Mouse (Mus musculus): ENCODE measurements around the gene Tfb2m. TPM values are rescaled to one million over a fixed set of nuclear protein-coding genes. Genes with fewer than 3 reads are reported as not detected.
"Not testable (repeated sequence)": the region's sequence is repeated elsewhere in the genome, so short reads cannot be mapped to it uniquely, and the experiment has no call there.

Tfb2m gene
- 29.8 and 29.9 TPM in 2 replicates for polyA plus RNA-seq (2015; fragmentation: Nextera tagmentation; extraction: Ambion mirVana)

GRCm38 (mm10) chr1:179545768-179546550 lies at the start of gene Tfb2m, which contains the start of gene Cnst:
Tfb2m (minus strand) TSS chr1:179546267.
Cnst (plus strand) TSS chr1:179546370.
- Histone ChIP-seq H3K4me3 (peak within 1 kb of the TSS; percentile 86), H3K4me1 (peaks cover 24% of the 10 kb centered on the region), H3K9ac (peak within 1 kb of the TSS; percentile 62), H3K4me2 (peak within 1 kb of the TSS; percentile 67), H3K27ac (peak within 1 kb of the TSS; percentile 94)
- not testable (repeated sequence) for H3K36me3 ChIP-seq, H3K27me3 ChIP-seq, H3K9me3 ChIP-seq
- peak; percentile 100 for ATAC-seq (ENCODE audit: insufficient number of reproducible peaks, low FRiP score, low TSS enrichment, low read depth)
- WGBS, result under 1% methylated on average over 69 of the region's 69 CpGs

GRCm38 (mm10) chr1:179592972-179593371 lies 46.9 kb upstream of the Tfb2m start:
- no peak for ATAC-seq (ENCODE audit: insufficient number of reproducible peaks, low FRiP score, low TSS enrichment, low read depth)
- no peak overlapping the region for H3K4me2 ChIP-seq
- no peaks in the 10 kb centered on the region for H3K27me3 ChIP-seq
- H3K27ac ChIP-seq, result no peak overlapping the region
- H3K9ac ChIP-seq, result no peak overlapping the region
- H3K36me3 ChIP-seq, result peaks cover 10% of the 10 kb centered on the region; the same call in 1 of the 2 replicates
- H3K9me3 ChIP-seq, result no peaks in the 10 kb centered on the region
- H3K4me1 ChIP-seq, result no peaks in the 10 kb centered on the region
- no peak overlapping the region for H3K4me3 ChIP-seq
- 75% methylated on average over 7 of the region's 7 CpGs for WGBS

- Histone ChIP-seq H3K9ac (no peak overlapping the region), H3K4me1 (no peaks in the 10 kb centered on the region), H3K27me3 (no peaks in the 10 kb centered on the region), H3K4me3 (no peak overlapping the region), H3K4me2 (no peak overlapping the region), H3K27ac (no peak overlapping the region), H3K9me3 (no peaks in the 10 kb centered on the region), H3K36me3 (peaks cover 7% of the 10 kb centered on the region; the same call in 1 of the 2 replicates)
- WGBS, result 90% methylated on average over 2 of the region's 2 CpGs
- no peak for ATAC-seq (ENCODE audit: insufficient number of reproducible peaks, low FRiP score, low TSS enrichment, low read depth)
Observed at GRCm38 (mm10) chr1:179592143-179592542, 46.1 kb upstream of the Tfb2m start.

- ATAC-seq (ENCODE audit: insufficient number of reproducible peaks, low FRiP score, low TSS enrichment, low read depth), result no peak
- H3K9ac ChIP-seq, result no peak overlapping the region
- WGBS, result 82% methylated on average over 12 of the region's 12 CpGs
Observed at GRCm38 (mm10) chr1:179591639-179592038, 45.6 kb upstream of the Tfb2m start.

GRCm38 (mm10) chr1:179588230-179588629 lies 42.2 kb upstream of the Tfb2m start:
- no peak overlapping the region for H3K9ac ChIP-seq
- 69% methylated on average over 4 of the region's 4 CpGs for WGBS
- ATAC-seq (ENCODE audit: insufficient number of reproducible peaks, low FRiP score, low TSS enrichment, low read depth), result no peak
- H3K27me3 ChIP-seq, result no peaks in the 10 kb centered on the region
- no peak overlapping the region for H3K27ac ChIP-seq
- no peaks in the 10 kb centered on the region for H3K9me3 ChIP-seq
- H3K4me2 ChIP-seq, result no peak overlapping the region
- no peaks in the 10 kb centered on the region for H3K4me1 ChIP-seq
- no peak overlapping the region for H3K4me3 ChIP-seq
- H3K36me3 ChIP-seq, result peaks cover 3% of the 10 kb centered on the region; the same call in 1 of the 2 replicates

More at GRCm38 (mm10) chr1:179591639-179592038, 45.6 kb upstream of the Tfb2m start:
- Histone ChIP-seq H3K27me3 (no peaks in the 10 kb centered on the region), H3K36me3 (peaks cover 5% of the 10 kb centered on the region; the same call in 1 of the 2 replicates), H3K27ac (no peak overlapping the region), H3K9me3 (no peaks in the 10 kb centered on the region), H3K4me1 (no peaks in the 10 kb centered on the region), H3K4me3 (no peak overlapping the region), H3K4me2 (no peak overlapping the region)

- Histone ChIP-seq H3K4me3 (no peak overlapping the region), H3K36me3 (no peaks in the 10 kb centered on the region), H3K4me1 (peaks cover 7% of the 10 kb centered on the region), H3K27ac (no peak overlapping the region), H3K4me2 (no peak overlapping the region), H3K9me3 (no peaks in the 10 kb centered on the region), H3K9ac (no peak overlapping the region), H3K27me3 (no peaks in the 10 kb centered on the region)
- WGBS, result 38% methylated on average over 3 of the region's 3 CpGs
- no peak for ATAC-seq (ENCODE audit: insufficient number of reproducible peaks, low FRiP score, low TSS enrichment, low read depth)
Observed at GRCm38 (mm10) chr1:179586430-179587095, 40.5 kb upstream of the Tfb2m start.

- no peaks in the 10 kb centered on the region for H3K36me3 ChIP-seq
- H3K9me3 ChIP-seq, result no peaks in the 10 kb centered on the region
- H3K27me3 ChIP-seq, result no peaks in the 10 kb centered on the region
- no peak overlapping the region for H3K9ac ChIP-seq
- no peak for ATAC-seq (ENCODE audit: insufficient number of reproducible peaks, low FRiP score, low TSS enrichment, low read depth)
- no peak overlapping the region for H3K27ac ChIP-seq
- H3K4me1 ChIP-seq, result peaks cover 14% of the 10 kb centered on the region
- no peak overlapping the region for H3K4me3 ChIP-seq
- no peak overlapping the region for H3K4me2 ChIP-seq
- 71% methylated on average over 9 of the region's 9 CpGs for WGBS
Observed at GRCm38 (mm10) chr1:179585646-179586045, 39.6 kb upstream of the Tfb2m start.

- Histone ChIP-seq H3K36me3 (peaks cover 14% of the 10 kb centered on the region), H3K27ac (no peak overlapping the region), H3K27me3 (no peaks in the 10 kb centered on the region), H3K9ac (no peak overlapping the region), H3K9me3 (no peaks in the 10 kb centered on the region), H3K4me2 (no peak overlapping the region), H3K4me1 (peaks cover 14% of the 10 kb centered on the region), H3K4me3 (no peak overlapping the region)
- ATAC-seq (ENCODE audit: insufficient number of reproducible peaks, low FRiP score, low TSS enrichment, low read depth), result no peak
- 87% methylated on average over 4 of the region's 4 CpGs for WGBS
Observed at GRCm38 (mm10) chr1:179584220-179584619, 38.2 kb upstream of the Tfb2m start.

GRCm38 (mm10) chr1:179583090-179583489 lies 37.0 kb upstream of the Tfb2m start:
- Histone ChIP-seq H3K36me3 (peaks cover 15% of the 10 kb centered on the region), H3K9ac (no peak overlapping the region), H3K9me3 (no peaks in the 10 kb centered on the region), H3K4me2 (no peak overlapping the region), H3K27ac (no peak overlapping the region), H3K4me3 (no peak overlapping the region), H3K4me1 (peaks cover 14% of the 10 kb centered on the region), H3K27me3 (no peaks in the 10 kb centered on the region)
- ATAC-seq (ENCODE audit: insufficient number of reproducible peaks, low FRiP score, low TSS enrichment, low read depth), result no peak
- WGBS, result 90% methylated on average over 3 of the region's 3 CpGs

GRCm38 (mm10) chr1:179582021-179582433 lies 36.0 kb upstream of the Tfb2m start:
- no peak for ATAC-seq (ENCODE audit: insufficient number of reproducible peaks, low FRiP score, low TSS enrichment, low read depth)
- no peak overlapping the region for H3K9ac ChIP-seq
- 26% methylated on average over 6 of the region's 6 CpGs for WGBS
- peaks cover 14% of the 10 kb centered on the region for H3K4me1 ChIP-seq
- H3K4me2 ChIP-seq, result no peak overlapping the region
- H3K4me3 ChIP-seq, result no peak overlapping the region
- no peaks in the 10 kb centered on the region for H3K9me3 ChIP-seq
- peaks cover 15% of the 10 kb centered on the region for H3K36me3 ChIP-seq
- no peaks in the 10 kb centered on the region for H3K27me3 ChIP-seq
- no peak overlapping the region for H3K27ac ChIP-seq

GRCm38 (mm10) chr1:179581422-179581821 lies 35.4 kb upstream of the Tfb2m start:
- no peak overlapping the region for H3K9ac ChIP-seq
- no peaks in the 10 kb centered on the region for H3K27me3 ChIP-seq
- WGBS, result 54% methylated on average over 10 of the region's 10 CpGs
- peaks cover 14% of the 10 kb centered on the region for H3K4me1 ChIP-seq
- no peak for ATAC-seq (ENCODE audit: insufficient number of reproducible peaks, low FRiP score, low TSS enrichment, low read depth)
- H3K27ac ChIP-seq, result no peak overlapping the region
- peaks cover 15% of the 10 kb centered on the region for H3K36me3 ChIP-seq
- no peak overlapping the region for H3K4me2 ChIP-seq
- no peak overlapping the region for H3K4me3 ChIP-seq
- H3K9me3 ChIP-seq, result no peaks in the 10 kb centered on the region

GRCm38 (mm10) chr1:179580200-179580599 lies 34.1 kb upstream of the Tfb2m start:
- Histone ChIP-seq H3K27ac (no peak overlapping the region), H3K4me2 (no peak overlapping the region), H3K4me1 (peaks cover 14% of the 10 kb centered on the region), H3K9me3 (no peaks in the 10 kb centered on the region), H3K9ac (no peak overlapping the region), H3K36me3 (peaks cover 15% of the 10 kb centered on the region), H3K4me3 (no peak overlapping the region), H3K27me3 (no peaks in the 10 kb centered on the region)
- ATAC-seq (ENCODE audit: insufficient number of reproducible peaks, low FRiP score, low TSS enrichment, low read depth), result no peak
- WGBS, result 55% methylated on average over 8 of the region's 8 CpGs

Measured in limb, embryonic 15.5 days (tissue).